Mouse (Mus musculus) embryonic facial prominence, embryonic 10.5 days (tissue): ENCODE measurements around the gene Riox2. TPM values are rescaled to one million over a fixed set of nuclear protein-coding genes. Genes with fewer than 3 reads are reported as not detected.
"Not testable (repeated sequence)": the region's sequence is repeated elsewhere in the genome, so short reads cannot be mapped to it uniquely, and the experiment has no call there.

Experiments used
- DNase-seq: peaks from one replicate; pipeline ENCODE4 v3.0.0-alpha.2; 2017; ENCODE audit warnings: low spot score
- H3K27ac ChIP-seq: fragments of 300-500 bp; sonication (generic); replicated peaks from 2 replicates; pipeline ENCODE4 v1.5.1; 2016; ENCODE audit warnings: mild to moderate bottlenecking
- H3K27me3 ChIP-seq: fragments of 300-500 bp; sonication (generic); replicated peaks from 2 replicates; pipeline ENCODE4 v1.6.1; 2016; ENCODE audit warnings: low read depth, mild to moderate bottlenecking; ENCODE audit not compliant: poor library complexity, severe bottlenecking
- H3K36me3 ChIP-seq: fragments of 300-500 bp; sonication (generic); replicated peaks from 2 replicates; pipeline ENCODE4 v1.6.1; 2016; ENCODE audit warnings: mild to moderate bottlenecking, moderate library complexity
- H3K4me1 ChIP-seq: fragments of 300-500 bp; sonication (generic); 2 replicates; pipeline ENCODE4 v1.6.1; 2016
- H3K4me3 ChIP-seq: fragments of 300-500 bp; sonication (generic); 2 replicates; pipeline ENCODE4 v1.5.1; 2016; ENCODE audit warnings: mild to moderate bottlenecking, moderate library complexity
- H3K9me3 ChIP-seq: fragments of 300-500 bp; sonication (generic); 2 replicates; pipeline ENCODE4 v1.6.1; 2016; ENCODE audit warnings: mild to moderate bottlenecking
- WGBS: fragments of 180-500 bp; shearing (Covaris S2); methylation state at CpG from one replicate; pipeline ENCODE4 v1.1.7; 2016; 5-methylcytosine and 5-hydroxymethylcytosine counted together
- polyA plus RNA-seq: library from polyadenylated mRNA; unstranded; fragments of >200 nt; fragmentation: Nextera tagmentation; extraction: Ambion mirVana; gene quantifications from 2 replicates; pipeline ENCODE4 v1.2.1, GENCODE M21; 2016

Riox2 gene
- 37.1 and 41.4 TPM in 2 replicates for polyA plus RNA-seq

DNA sequence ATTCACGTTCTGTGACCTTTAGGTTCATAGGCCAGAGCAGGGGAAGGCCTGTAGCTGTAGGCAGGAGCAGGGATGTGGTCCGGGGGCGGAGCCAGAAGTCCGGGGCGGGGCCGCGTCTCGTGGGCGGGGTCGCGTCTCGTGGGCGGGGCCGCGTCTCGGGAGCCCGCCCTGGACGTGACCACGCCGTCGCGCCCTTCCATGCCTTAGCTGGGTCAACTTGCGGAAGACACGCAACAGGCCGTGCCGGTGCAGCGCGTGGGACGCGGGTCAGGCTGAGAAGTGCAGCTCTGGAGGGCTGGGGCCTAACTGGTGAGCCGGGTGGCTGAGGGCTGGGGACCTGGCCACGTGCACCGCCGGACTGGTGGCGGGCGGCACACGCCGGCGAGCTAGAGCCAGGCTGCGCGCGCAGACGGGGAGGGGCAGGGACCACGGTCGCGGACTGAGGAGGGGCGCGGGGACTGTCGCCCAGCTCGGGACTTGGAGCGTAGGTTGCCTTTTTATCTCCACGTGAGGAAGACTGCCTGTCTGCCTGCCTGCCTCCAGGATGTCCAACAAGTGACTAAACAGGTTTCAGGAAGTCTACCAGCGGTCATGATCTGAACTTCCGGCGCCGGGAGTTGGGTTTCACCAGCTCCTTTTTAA, at the start of gene Riox2:
Gene Riox2 (plus strand): TSS at position 139 of the 642 bp plus-strand sequence.
- Histone ChIP-seq H3K4me3 (peak within 1 kb of the TSS; percentile 79), H3K36me3 (peaks cover 13% of the 10 kb centered on the region), H3K9me3 (no peaks in the 10 kb centered on the region), H3K27ac (peak within 1 kb of the TSS; percentile 93), H3K4me1 (peaks cover 8% of the 10 kb centered on the region), H3K27me3 (no peaks in the 10 kb centered on the region)
- 1% methylated on average over 56 of the region's 56 CpGs for WGBS
- DNase-seq, result peak; percentile 90

DNA sequence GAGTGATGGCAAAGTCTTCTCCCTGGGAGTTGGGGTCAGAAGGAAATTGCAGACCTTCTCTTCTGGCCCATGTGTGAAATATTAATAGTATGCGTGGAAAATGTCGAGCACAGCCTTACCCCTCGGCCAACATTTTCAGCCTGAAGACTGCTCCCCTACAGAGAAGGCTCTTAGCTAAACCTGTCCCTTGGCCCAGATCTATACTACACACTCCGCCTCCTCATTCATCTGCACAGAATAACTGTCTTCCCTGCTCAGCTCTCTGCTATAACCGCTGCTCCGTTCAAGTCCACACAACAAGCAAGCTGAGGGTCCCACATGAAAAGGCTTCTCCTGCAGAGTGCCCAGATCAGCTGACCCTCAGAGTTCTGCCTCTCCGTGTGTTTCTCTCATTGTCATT, 43.6 kb upstream of the Riox2 start:
- no peak overlapping the region for H3K27ac ChIP-seq
- H3K9me3 ChIP-seq, result no peaks in the 10 kb centered on the region
- no peaks in the 10 kb centered on the region for H3K36me3 ChIP-seq
- no peak for DNase-seq
- H3K27me3 ChIP-seq, result no peaks in the 10 kb centered on the region
- no peak overlapping the region for H3K4me3 ChIP-seq
- no peaks in the 10 kb centered on the region for H3K4me1 ChIP-seq
- 74% methylated on average over 7 of the region's 7 CpGs for WGBS

DNA sequence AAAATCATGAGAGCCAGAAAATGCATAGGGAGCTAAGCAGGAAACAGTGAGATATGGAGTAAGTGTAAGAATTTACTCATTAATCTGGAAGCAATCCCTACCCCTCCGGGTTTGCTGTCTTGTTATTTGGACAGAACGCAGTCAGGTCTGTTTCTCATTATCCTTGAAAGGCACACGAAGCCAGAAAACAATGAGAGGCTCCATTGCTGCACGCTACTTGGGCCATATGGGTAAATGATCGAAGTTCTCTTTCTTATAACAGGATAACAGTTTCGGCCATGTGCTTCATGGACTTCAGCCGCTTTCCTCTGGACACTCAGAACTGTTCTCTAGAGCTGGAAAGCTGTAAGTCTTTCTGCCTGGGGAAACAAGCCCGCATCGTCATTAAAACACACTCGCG, 38.4 kb upstream of the Riox2 start:
- 45% methylated on average over 11 of the region's 11 CpGs for WGBS
- no peaks in the 10 kb centered on the region for H3K9me3 ChIP-seq
- peak; percentile 23 for DNase-seq
- no peak overlapping the region for H3K4me3 ChIP-seq
- H3K27ac ChIP-seq, result peak overlapping the region; percentile 69
- H3K36me3 ChIP-seq, result no peaks in the 10 kb centered on the region
- 0 out of 2 replicates have a peak, but pooled peaks cover 3% of the 10 kb centered on the region for H3K4me1 ChIP-seq
- no peaks in the 10 kb centered on the region for H3K27me3 ChIP-seq

DNA sequence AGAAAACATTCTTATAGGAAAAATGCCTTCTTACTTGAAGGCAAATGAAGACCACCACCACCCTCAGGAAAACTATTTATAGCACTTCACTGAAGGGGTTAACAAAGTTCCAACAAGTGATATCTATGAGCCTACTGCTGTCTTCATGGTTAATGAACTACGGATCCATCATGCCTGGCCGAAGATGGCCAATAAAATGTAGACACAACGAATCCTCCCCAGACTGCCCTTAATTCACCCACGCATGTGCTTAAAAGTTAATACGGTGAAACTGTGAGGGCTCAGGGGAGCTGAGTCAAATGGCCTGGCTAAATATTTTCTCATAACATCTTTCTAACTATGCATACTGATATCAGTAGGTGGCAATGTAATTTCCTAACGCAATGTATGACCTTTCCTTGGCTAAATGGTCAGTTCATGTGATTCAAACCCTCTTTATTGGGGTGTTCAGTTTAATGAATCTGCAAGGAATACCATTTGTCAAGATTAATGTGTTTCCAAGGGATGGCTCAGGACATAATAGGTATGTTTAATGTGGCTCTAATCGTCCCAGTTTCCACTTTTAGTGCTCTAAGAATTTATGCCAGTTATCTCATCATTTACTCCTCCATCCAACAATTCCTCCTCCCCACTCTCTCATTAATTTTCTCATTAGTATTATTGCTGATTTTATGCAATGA, 26.6 kb upstream of the Riox2 start:
- DNase-seq, result no peak
- Histone ChIP-seq H3K4me1 (no peaks in the 10 kb centered on the region), H3K9me3 (no peaks in the 10 kb centered on the region), H3K27me3 (no peaks in the 10 kb centered on the region), H3K36me3 (no peaks in the 10 kb centered on the region), H3K27ac (no peak overlapping the region), H3K4me3 (no peak overlapping the region)
- WGBS, result 94% methylated on average over 7 of the region's 7 CpGs

DNA sequence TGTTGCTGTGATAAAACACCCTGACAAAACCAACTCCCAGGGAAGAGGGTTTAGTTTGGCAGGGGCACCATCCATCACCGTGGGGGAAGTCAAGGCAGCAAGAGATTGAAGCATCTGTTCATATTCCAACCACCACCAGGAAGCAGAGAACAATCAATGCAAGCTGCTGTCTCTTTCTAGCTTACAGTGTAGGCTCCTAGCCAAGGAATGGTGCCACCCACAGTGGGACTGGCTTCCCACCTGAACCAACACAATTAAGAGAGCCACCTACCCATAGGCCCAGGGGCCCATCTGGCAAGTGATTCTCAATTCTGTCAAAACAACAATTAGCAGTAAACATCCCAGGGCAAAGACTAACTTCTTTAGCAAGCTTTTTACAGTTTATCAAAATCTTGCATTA, 23.4 kb upstream of the Riox2 start:
- Histone ChIP-seq H3K4me3 (no peak overlapping the region), H3K9me3 (no peaks in the 10 kb centered on the region), H3K36me3 (no peaks in the 10 kb centered on the region), H3K27me3 (no peaks in the 10 kb centered on the region), H3K27ac (no peak overlapping the region), H3K4me1 (no peaks in the 10 kb centered on the region)
- DNase-seq, result no peak
- WGBS, result 87% methylated on average over 1 of the region's 1 CpGs

DNA sequence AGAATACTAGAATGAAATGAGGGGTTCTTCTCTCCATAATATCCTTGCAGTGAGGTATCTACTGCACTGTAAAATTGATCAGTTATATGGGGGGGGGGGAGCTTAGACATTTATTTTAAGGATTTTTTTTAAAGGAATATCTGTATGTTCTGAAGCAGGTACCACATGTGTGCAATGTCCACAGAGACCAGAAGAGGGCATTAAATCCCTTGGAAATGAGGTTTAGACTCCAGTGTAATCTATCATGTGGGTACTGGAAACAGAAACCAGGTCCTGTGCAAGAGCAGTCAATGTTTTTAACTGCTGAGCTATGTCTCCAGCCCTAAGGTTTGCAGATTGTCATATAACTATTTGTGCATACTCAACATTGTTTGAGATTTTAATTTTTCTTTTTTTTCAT, 22.5 kb upstream of the Riox2 start:
- no peaks in the 10 kb centered on the region for H3K27me3 ChIP-seq

DNA sequence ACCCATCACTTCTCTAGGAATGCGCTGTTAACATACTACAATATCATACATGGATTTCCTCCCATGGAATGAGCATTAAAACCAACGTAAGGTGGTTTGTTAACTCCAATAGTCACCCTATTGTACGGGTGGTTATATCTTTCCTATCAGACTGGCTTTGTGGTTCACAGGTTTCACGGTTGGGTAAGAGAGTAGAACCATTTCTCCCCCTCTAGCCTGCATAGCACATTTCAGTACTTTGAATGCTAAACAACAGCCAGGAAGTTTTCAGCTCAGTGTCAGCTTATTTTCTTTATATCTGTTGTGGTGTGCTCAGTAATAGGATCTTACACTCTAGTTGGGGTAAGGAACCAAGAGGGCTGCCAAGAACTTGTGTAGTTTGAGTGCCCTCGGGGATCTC, 19.8 kb upstream of the Riox2 start:
- WGBS, result 87% methylated on average over 5 of the region's 5 CpGs
- H3K9me3 ChIP-seq, result no peaks in the 10 kb centered on the region
- no peak overlapping the region for H3K27ac ChIP-seq
- H3K4me1 ChIP-seq, result no peaks in the 10 kb centered on the region
- H3K4me3 ChIP-seq, result no peak overlapping the region
- no peaks in the 10 kb centered on the region for H3K27me3 ChIP-seq
- no peak for DNase-seq
- H3K36me3 ChIP-seq, result no peaks in the 10 kb centered on the region

More for the DNA sequence above, 22.5 kb upstream of the Riox2 start:
- no peaks in the 10 kb centered on the region for H3K9me3 ChIP-seq
- no peak overlapping the region for H3K4me3 ChIP-seq
- no peaks in the 10 kb centered on the region for H3K36me3 ChIP-seq
- H3K4me1 ChIP-seq, result no peaks in the 10 kb centered on the region
- no peak for DNase-seq
- no peak overlapping the region for H3K27ac ChIP-seq

DNA sequence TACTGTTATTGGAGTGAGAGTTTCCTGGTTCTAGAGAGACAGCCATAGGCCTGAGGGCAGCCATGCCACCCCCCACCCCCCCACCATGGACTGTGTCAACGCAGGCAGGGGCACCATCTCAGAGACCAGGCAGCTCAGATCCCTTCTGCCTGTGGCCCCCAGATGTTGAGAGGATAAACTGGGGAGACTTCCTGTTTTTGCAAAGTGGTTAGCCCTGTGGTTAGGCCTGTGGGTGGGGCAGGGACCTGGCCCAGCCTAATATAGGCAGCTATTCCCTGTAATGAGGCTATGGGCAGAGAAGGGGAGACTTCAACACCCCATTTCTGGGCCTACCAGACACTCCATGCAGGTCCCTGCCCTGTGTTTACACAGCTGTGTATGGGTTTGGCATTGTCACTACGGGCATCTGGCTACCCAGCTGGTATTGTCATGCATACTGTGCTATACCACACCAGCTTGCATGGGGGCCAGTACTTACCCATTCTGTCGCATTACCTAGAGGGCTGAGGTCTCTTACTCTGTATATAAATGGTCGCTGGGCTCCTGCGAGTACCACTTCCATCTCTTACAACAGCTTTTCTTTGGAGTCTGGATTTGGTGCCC, 12.2 kb upstream of the Riox2 start:
- 73% methylated on average over 5 of the region's 5 CpGs for WGBS
- not testable (repeated sequence) for DNase-seq, H3K36me3 ChIP-seq, H3K27me3 ChIP-seq, H3K4me1 ChIP-seq, H3K27ac ChIP-seq, H3K4me3 ChIP-seq, H3K9me3 ChIP-seq

DNA sequence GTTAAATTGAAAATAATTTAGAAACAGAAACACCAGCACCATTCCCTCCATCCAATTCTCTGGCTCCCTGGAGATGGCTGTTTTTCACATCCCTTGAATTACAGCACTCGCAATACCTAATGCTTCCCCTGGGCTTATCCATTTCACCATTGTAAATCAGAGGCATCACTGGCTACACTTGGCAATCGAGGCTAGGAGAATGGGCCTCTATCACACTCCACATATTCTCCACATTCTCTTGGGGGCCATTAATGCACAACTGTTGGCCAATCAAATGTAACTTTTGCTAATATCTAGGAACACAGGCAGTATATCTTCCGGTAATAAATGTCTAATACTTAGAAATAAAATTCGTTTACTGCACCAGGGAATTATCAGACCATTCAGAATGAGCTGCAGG, 8.0 kb upstream of the Riox2 start:
- no peak overlapping the region for H3K27ac ChIP-seq
- DNase-seq, result no peak
- H3K4me1 ChIP-seq, result no peaks in the 10 kb centered on the region
- H3K4me3 ChIP-seq, result no peak overlapping the region
- H3K27me3 ChIP-seq, result no peaks in the 10 kb centered on the region
- 0 out of 2 replicates have a peak, but pooled peaks cover 4% of the 10 kb centered on the region for H3K9me3 ChIP-seq
- WGBS, result 87% methylated on average over 4 of the region's 4 CpGs
- H3K36me3 ChIP-seq, result no peaks in the 10 kb centered on the region

DNA sequence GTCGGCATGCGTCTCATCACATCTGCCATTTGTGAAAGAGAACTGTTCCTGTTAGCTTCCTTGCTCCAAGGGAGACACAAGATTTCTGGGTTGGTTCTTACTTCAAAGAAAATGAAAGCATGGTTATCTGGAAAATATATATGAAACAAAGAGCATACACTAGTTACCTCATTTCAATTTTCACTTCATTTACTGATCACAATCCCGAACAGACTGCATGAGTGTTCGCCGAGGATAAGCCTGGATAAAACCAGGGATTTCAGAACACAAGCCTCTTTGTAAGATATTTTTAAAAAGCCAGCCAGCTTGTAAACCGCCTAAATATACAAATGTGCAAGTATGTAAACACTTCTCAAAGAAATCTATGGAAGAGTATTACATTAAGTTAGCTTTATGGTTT, 7.6 kb upstream of the Riox2 start:
- no peak for DNase-seq
- no peaks in the 10 kb centered on the region for H3K27me3 ChIP-seq
- 0 out of 2 replicates have a peak, but pooled peaks cover 4% of the 10 kb centered on the region for H3K9me3 ChIP-seq
- WGBS, result 93% methylated on average over 6 of the region's 6 CpGs
- no peak overlapping the region for H3K27ac ChIP-seq
- no peaks in the 10 kb centered on the region for H3K4me1 ChIP-seq
- H3K36me3 ChIP-seq, result no peaks in the 10 kb centered on the region
- no peak overlapping the region for H3K4me3 ChIP-seq

DNA sequence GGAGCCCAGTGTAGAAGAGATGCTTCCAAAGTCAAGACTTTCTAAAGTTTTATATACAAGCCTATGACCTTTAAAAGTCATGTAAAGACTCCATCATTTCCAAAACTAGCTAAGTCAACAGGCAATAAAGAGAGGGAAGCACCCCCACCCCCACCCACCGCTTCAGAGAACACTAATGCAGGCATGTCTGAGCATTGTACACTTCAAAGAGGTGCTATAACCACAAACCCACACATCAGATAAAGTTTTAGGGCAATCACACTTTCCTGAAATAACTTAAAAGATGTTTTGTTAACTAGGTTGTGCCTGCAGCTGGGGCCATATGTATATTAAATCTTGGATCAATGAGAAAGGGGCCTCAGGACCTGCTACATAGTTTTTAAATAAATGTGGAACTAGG, 1.7 kb upstream of the Riox2 start:
- 88% methylated on average over 1 of the region's 1 CpGs for WGBS
- DNase-seq, result no peak
- Histone ChIP-seq H3K27ac (no peak overlapping the region), H3K4me1 (peaks cover 8% of the 10 kb centered on the region), H3K36me3 (no peaks in the 10 kb centered on the region), H3K9me3 (no peaks in the 10 kb centered on the region), H3K27me3 (no peaks in the 10 kb centered on the region), H3K4me3 (no peak overlapping the region)

DNA sequence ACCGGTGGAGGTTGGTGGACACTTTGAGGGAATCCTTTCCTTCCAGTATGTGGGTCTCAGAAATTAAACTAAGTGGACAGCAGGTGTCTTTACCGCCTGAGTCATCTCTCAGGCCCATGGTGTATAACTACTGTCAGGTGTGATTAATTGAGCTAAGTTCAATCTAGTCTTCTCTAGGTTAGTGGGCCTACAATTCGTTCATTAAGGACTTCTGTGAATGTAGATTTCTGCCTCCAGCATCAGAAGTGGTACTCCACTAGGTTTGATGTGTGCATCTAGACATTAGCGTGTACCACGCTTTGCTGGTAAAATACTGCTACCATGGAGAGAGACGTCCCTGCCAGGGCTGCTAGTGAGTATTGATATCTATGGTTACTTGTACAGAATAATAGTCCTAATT, 971 bp downstream of the Riox2 start:
- Histone ChIP-seq H3K36me3 (peaks cover 21% of the 10 kb centered on the region), H3K4me1 (peaks cover 8% of the 10 kb centered on the region), H3K9me3 (no peaks in the 10 kb centered on the region), H3K27ac (peak overlapping the region; percentile 93; the same call in 1 of the 2 replicates), H3K27me3 (no peaks in the 10 kb centered on the region), H3K4me3 (peak overlapping the region; percentile 79)
- 57% methylated on average over 6 of the region's 6 CpGs for WGBS
- DNase-seq, result no peak

DNA sequence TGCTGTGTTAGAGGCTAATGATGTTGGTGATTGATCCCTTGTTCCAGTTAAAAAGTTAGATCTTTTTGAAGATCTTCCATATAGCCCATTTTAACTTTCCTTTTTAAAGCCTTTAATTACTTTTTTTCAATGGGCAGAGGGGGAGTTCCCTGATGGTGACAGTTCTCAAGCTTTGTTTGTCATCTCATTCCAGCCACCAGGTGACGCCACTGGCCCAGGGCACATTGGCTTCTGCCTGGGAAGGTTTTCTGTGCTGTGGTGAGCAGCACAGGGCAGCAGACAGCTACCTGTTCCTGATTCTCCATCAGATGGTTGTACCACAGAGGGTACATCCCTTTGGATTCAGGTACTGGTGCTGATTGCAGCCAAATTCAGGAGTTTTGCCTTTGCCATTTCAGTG, 3.2 kb downstream of the Riox2 start:
- WGBS, result 27% methylated on average over 1 of the region's 1 CpGs
- Histone ChIP-seq H3K4me3 (no peak overlapping the region), H3K9me3 (no peaks in the 10 kb centered on the region), H3K4me1 (peaks cover 8% of the 10 kb centered on the region), H3K36me3 (peaks cover 43% of the 10 kb centered on the region), H3K27ac (no peak overlapping the region), H3K27me3 (no peaks in the 10 kb centered on the region)
- peak; percentile 67 for DNase-seq
